Mouse (Mus musculus): ENCODE results near the gene Fbxl17. TPM values are rescaled to one million over a fixed set of nuclear protein-coding genes. Genes with fewer than 3 reads are reported as not detected.
A peak's percentile ranks its signal among the peaks of the same experiment; 100 is the strongest.

Fbxl17 gene
- total and polyA plus RNA-seq, 3 experiments: 5.0 to 9.7 TPM; not detected in 1

DNA sequence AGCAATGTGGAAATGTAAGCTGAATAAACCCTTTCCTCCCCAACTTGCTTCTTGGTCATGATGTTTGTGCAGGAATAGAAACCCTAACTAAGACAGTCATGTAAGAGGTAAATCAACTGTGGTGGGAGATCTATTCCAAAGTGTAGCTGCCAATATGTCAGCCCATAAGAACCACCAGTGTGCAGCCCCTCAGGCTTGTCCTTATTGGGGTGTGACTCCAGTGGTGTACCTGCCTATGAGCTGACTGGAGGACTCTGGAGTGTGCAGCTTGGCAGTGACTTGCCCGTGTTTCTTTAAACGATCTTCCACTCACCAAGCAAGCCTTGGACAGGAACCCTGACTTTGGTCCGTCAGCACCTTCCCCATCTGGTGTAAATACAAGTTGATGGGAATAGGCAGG lies 188.2 kb downstream of the Fbxl17 start:
- peak overlapping the region; percentile 32 for H3K27ac ChIP-seq (ENCODE audit: control insufficient read depth, low read depth, low read length)
- H3K9me3 ChIP-seq (replicated peaks; ENCODE audit: insufficient read depth, low read length): no peaks in the 10 kb centered on the region
- TF ChIP-seq CHD1 (IDR thresholded peaks at IDR 0.05; ENCODE audit: low read depth, low read length) (no peak), USF1 (IDR thresholded peaks at IDR 0.05; ENCODE audit: low read depth, low read length) (no peak), POLR2AphosphoS5 (IDR thresholded peaks at IDR 0.05; ENCODE audit: borderline replicate concordance, low read depth, low read length) (no peak), POLR2AphosphoS2 (IDR thresholded peaks at IDR 0.05; ENCODE audit: low read length) (no peak), MYC (IDR thresholded peaks at IDR 0.05; ENCODE audit: low read depth, low read length) (no peak)
- peak overlapping the region in 1 of 2 experiments; percentile 45; a peak in 2 of 4 replicates for H3K4me3 ChIP-seq (ENCODE audit: control insufficient read depth in 1 of 2, insufficient read depth in 1 of 2, low read depth in 2 of 2, low read length in 2 of 2)
- peaks cover 2 to 4% of the 10 kb centered on the region in 2 experiments for H3K4me1 ChIP-seq (ENCODE audit: control insufficient read depth in 1 of 2, insufficient read depth in 2 of 2, low read length in 2 of 2)
- H3K27me3 ChIP-seq (ENCODE audit: control insufficient read depth in 1 of 2, insufficient read depth in 2 of 2, low read length in 2 of 2): no peaks in the 10 kb centered on the region
- H3K36me3 ChIP-seq (ENCODE audit: control insufficient read depth in 1 of 2, insufficient read depth in 2 of 2, low read length in 2 of 2): peaks cover 0 to 12% of the 10 kb centered on the region in 2 experiments; a peak in 2 of 4 replicates
- no peaks in the 10 kb centered on the region for H3K79me2 ChIP-seq (ENCODE audit: control insufficient read depth, insufficient read depth, low read length, poor library complexity)
- H3K9ac ChIP-seq (ENCODE audit: control insufficient read depth, low read depth, low read length, poor library complexity, severe bottlenecking): no peak overlapping the region
- peak; percentile 28 for DNase-seq (ENCODE audit: low read depth, low spot score)

DNA sequence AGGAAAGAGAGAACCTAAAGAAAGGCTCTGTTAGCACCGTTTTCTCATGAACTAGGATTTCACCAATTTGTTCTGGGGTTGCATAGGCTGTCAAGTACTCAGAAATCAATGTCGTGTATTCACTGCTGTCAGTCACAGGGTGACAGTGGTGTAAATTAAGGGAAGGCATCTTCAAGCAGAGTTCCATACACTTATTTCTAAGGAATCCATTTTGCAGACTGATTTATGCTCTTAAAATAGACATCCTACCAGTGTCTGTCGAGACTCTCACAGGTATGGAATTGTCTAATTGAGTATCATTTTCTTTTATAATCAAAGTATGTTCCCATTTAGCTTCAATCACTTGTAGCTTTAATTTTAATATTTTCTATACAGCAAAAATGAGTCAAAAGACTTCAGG lies 189.8 kb downstream of the Fbxl17 start:
- Histone ChIP-seq H3K27ac (ENCODE audit: control insufficient read depth, low read depth, low read length) (no peak overlapping the region), H3K4me3 (ENCODE audit: control insufficient read depth in 1 of 2, insufficient read depth in 1 of 2, low read depth in 2 of 2, low read length in 2 of 2) (no peak overlapping the region), H3K79me2 (ENCODE audit: control insufficient read depth, insufficient read depth, low read length, poor library complexity) (no peaks in the 10 kb centered on the region), H3K4me1 (ENCODE audit: control insufficient read depth in 1 of 2, insufficient read depth in 2 of 2, low read length in 2 of 2) (peaks cover 2 to 4% of the 10 kb centered on the region in 2 experiments), H3K9me3 (replicated peaks; ENCODE audit: insufficient read depth, low read length) (no peaks in the 10 kb centered on the region), H3K9ac (ENCODE audit: control insufficient read depth, low read depth, low read length, poor library complexity, severe bottlenecking) (no peak overlapping the region), H3K36me3 (ENCODE audit: control insufficient read depth in 1 of 2, insufficient read depth in 2 of 2, low read length in 2 of 2) (peaks cover 0 to 12% of the 10 kb centered on the region in 2 experiments; a peak in 2 of 4 replicates), H3K27me3 (ENCODE audit: control insufficient read depth in 1 of 2, insufficient read depth in 2 of 2, low read length in 2 of 2) (no peaks in the 10 kb centered on the region)
- DNase-seq (ENCODE audit: low read depth, low spot score): no peak
- TF ChIP-seq CHD1 (IDR thresholded peaks at IDR 0.05; ENCODE audit: low read depth, low read length): no peak
- TF ChIP-seq JUND (IDR thresholded peaks at IDR 0.05; ENCODE audit: low read depth, low read length): no peak
- TF ChIP-seq MAZ (IDR thresholded peaks at IDR 0.05; ENCODE audit: low read depth, low read length): no peak
- no peak for TF ChIP-seq POLR2AphosphoS5 (IDR thresholded peaks at IDR 0.05; ENCODE audit: borderline replicate concordance, low read depth, low read length)
- no peak for TF ChIP-seq ZNF384 (IDR thresholded peaks at IDR 0.05; ENCODE audit: low read depth, low read length)
- no peak for TF ChIP-seq UBTF (IDR thresholded peaks at IDR 0.05; ENCODE audit: borderline replicate concordance, insufficient read depth, low read depth, low read length)
- no peak for TF ChIP-seq RCOR1 (IDR thresholded peaks at IDR 0.05; ENCODE audit: low read depth, low read length)
- TF ChIP-seq TBP (IDR thresholded peaks at IDR 0.05; ENCODE audit: low read depth, low read length): no peak
- no peak for TF ChIP-seq MYC (IDR thresholded peaks at IDR 0.05; ENCODE audit: low read depth, low read length)
- no peak for TF ChIP-seq RAD21 (IDR thresholded peaks at IDR 0.05; ENCODE audit: low read depth, low read length)
- TF ChIP-seq ELF1 (IDR thresholded peaks at IDR 0.05; ENCODE audit: low read depth, low read length): no peak
- no peak for TF ChIP-seq ZMIZ1 (IDR thresholded peaks at IDR 0.05; ENCODE audit: low read depth, low read length)
- TF ChIP-seq CHD2 (IDR thresholded peaks at IDR 0.05; ENCODE audit: low read length): no peak
- no peak for TF ChIP-seq SIN3A (IDR thresholded peaks at IDR 0.05; ENCODE audit: low read length)
- TF ChIP-seq POLR2A (IDR thresholded peaks at IDR 0.05; ENCODE audit: control insufficient read depth in 1 of 2, insufficient read depth in 1 of 2, low read depth in 1 of 2, low read length in 2 of 2, poor library complexity in 1 of 2): no peak
- TF ChIP-seq GATA1 (IDR thresholded peaks at IDR 0.05; ENCODE audit: low read depth, low read length): no peak
- no peak for TF ChIP-seq ETS1 (IDR thresholded peaks at IDR 0.05; ENCODE audit: low read depth, low read length)
- no peak for TF ChIP-seq MAX (IDR thresholded peaks at IDR 0.05; ENCODE audit: low read length)
- no peak for TF ChIP-seq ZKSCAN1 (IDR thresholded peaks at IDR 0.05; ENCODE audit: low read depth, low read length)
- no peak for TF ChIP-seq SMC3 (IDR thresholded peaks at IDR 0.05; ENCODE audit: low read depth, low read length)

Data from MEL (cell line).